Mouse (Mus musculus) heart, adult 2 months (tissue): ENCODE measurements around the gene AB124611. TPM values are rescaled to one million over a fixed set of nuclear protein-coding genes. Genes with fewer than 3 reads are reported as not detected.
"Not testable (repeated sequence)": the region's sequence is repeated elsewhere in the genome, so short reads cannot be mapped to it uniquely, and the experiment has no call there.

ENCODE experiments used
- DNase-seq, 2 experiments: peaks; one replicate each; pipeline ENCODE4 v3.0.0; 2021
- H3K27ac ChIP-seq: fragments of 200-600 bp; 2 replicates; pipeline ENCODE4 v1.8.1; 2022
- H3K27me3 ChIP-seq: fragments of 200-500 bp; 2 replicates; pipeline ENCODE4 v1.6.1; 2012; ENCODE audit warnings: mild to moderate bottlenecking, low read length, inconsistent platforms, mixed read lengths; ENCODE audit not compliant: control insufficient read depth, insufficient read depth
- H3K36me3 ChIP-seq: fragments of 200-500 bp; 2 replicates; pipeline ENCODE4 v1.6.1; 2012; ENCODE audit warnings: low read length, inconsistent platforms; ENCODE audit not compliant: control insufficient read depth, insufficient read depth
- H3K4me1 ChIP-seq: fragments of 200-500 bp; 2 replicates; pipeline ENCODE4 v1.6.1; 2011; ENCODE audit warnings: low read length; ENCODE audit not compliant: control insufficient read depth, insufficient read depth
- H3K4me3 ChIP-seq: fragments of 200-600 bp; 2 replicates; pipeline ENCODE4 v1.8.1; 2022
- H3K79me2 ChIP-seq: fragments of 200-500 bp; replicated peaks from 2 replicates; pipeline ENCODE4 v1.6.1; 2012; ENCODE audit warnings: mild to moderate bottlenecking, inconsistent platforms, low read length, moderate library complexity, mixed read lengths; ENCODE audit not compliant: control insufficient read depth, insufficient read depth
- H3K9ac ChIP-seq: fragments of 200-500 bp; 2 replicates; pipeline ENCODE4 v1.6.1; 2012; ENCODE audit warnings: low read depth, mild to moderate bottlenecking, control low read depth, inconsistent platforms, low read length, mixed read lengths
- CTCF ChIP-seq: fragments of 200-600 bp; IDR thresholded peaks from 2 replicates; pipeline ENCODE4 v1.8.1; 2022; ENCODE audit warnings: antibody characterized with exemption, mild to moderate bottlenecking, moderate library complexity
- EP300 ChIP-seq: fragments of 200-500 bp; IDR thresholded peaks from 2 replicates; pipeline ENCODE4 v1.6.1; 2011; ENCODE audit warnings: low read depth, low read length, control low read depth; ENCODE audit not compliant: insufficient read depth
- POLR2A ChIP-seq: fragments of 200-500 bp; IDR thresholded peaks from 2 replicates; pipeline ENCODE4 v1.6.1; 2011; ENCODE audit warnings: mild to moderate bottlenecking, low read depth, low read length, control low read depth; ENCODE audit not compliant: insufficient read depth
- WGBS: fragments of 180-500 bp; shearing (Covaris S2); methylation state at CpG from one replicate; pipeline ENCODE4 v1.1.7; 2018; 5-methylcytosine and 5-hydroxymethylcytosine counted together
- intact Hi-C: fragments of 180-260 bp; cut with DNase I; formaldehyde crosslinking; loops from one replicate; pipeline ENCODE4 v1.15.1; 2025
- polyA plus RNA-seq: library from polyadenylated mRNA; depleted of rRNA; stranded (reverse); fragments of >200 nt; gene quantifications from 2 replicates; pipeline ENCODE4 v1.2.3, GENCODE M21; 2012
- total RNA-seq, 2 experiments: library from RNA; stranded (reverse); gene quantifications; 2 replicates each; pipeline ENCODE4 v1.2.3; 2021

The AB124611 gene
- total and polyA plus RNA-seq, 3 experiments = 1.4 to 2.4 (median 1.5) TPM

GRCm38 (mm10) chr9:21589538-21589937 is 63.6 kb downstream of the AB124611 start:
- H3K27ac ChIP-seq = no peak overlapping the region
- no peak overlapping the region for H3K4me3 ChIP-seq
- H3K27me3 ChIP-seq = no peaks in the 10 kb centered on the region
- intact Hi-C loops = no loop called here
- 84% methylated on average over 5 of the region's 5 CpGs for WGBS
- no peaks in the 10 kb centered on the region; the same call in 1 of the 2 replicates for H3K79me2 ChIP-seq
- no peak overlapping the region for H3K9ac ChIP-seq
- TF ChIP-seq EP300 = no peak
- no peak for TF ChIP-seq POLR2A
- TF ChIP-seq CTCF = no peak
- no peak for DNase-seq
- no peaks in the 10 kb centered on the region for H3K36me3 ChIP-seq
- H3K4me1 ChIP-seq = peaks cover 9% of the 10 kb centered on the region

- no peaks in the 10 kb centered on the region; the same call in 1 of the 2 replicates for H3K36me3 ChIP-seq
- WGBS = 79% methylated on average over 6 of the region's 6 CpGs
Observed at GRCm38 (mm10) chr9:21591127-21591830, 65.3 kb downstream of the AB124611 start.

DNA sequence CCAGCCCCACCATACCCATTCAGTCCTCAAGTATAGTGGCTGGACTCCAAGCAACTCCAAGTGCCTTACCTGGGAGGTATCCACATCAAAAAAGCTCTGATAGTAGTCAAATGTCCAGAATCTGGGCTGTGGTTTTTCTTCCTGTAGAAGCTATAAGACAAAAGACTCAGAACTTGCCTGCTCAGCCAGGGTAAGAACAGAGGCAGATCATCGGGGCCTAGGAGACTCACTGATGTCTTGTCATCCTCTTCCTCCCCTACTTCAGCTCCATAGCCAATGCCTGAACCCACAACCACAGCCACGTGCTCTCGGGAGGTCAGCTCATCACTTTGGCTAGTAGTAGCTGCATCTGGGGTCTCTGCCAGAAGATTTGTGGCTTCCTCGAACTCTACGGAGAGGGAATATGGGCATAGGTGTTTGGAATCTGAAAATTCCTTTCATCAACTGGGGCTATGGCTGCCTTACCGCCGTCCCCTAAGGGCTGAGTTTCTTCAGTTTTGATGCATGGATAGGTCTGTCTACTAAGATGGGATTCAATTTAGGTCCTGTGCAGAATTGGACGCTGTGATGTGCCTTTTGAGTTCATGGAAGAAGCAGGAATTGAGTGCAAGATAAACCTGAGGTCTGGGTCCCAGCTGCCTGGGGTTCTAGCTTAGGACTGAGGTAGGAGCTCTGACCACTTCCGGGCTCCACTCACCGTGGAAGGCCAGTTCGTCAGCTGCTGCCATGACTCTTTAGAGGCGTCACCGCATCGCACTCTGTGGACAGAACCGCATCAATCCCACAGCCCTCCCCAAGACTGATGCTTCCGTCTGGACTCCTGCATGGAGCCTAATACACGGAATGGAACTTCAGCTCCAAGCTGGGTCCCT is 66.1 kb downstream of the AB124611 start:
- H3K79me2 ChIP-seq = no peaks in the 10 kb centered on the region; the same call in 1 of the 2 replicates
- DNase-seq = peak in 1 of 2 experiments; percentile 26
- TF ChIP-seq CTCF (no peak), EP300 (no peak), POLR2A (no peak)
- peak overlapping the region; percentile 72 for H3K27ac ChIP-seq
- H3K4me3 ChIP-seq = peak overlapping the region; percentile 84
- peak overlapping the region; percentile 61 for H3K9ac ChIP-seq
- intact Hi-C loops = loop anchor here (1.0 kb wide), 2 partner anchors 24 to 45 kb away; partner anchors contain the start of gene Smarca4
- WGBS = 15% methylated on average over 17 of the region's 17 CpGs
- H3K36me3 ChIP-seq = no peaks in the 10 kb centered on the region; the same call in 1 of the 2 replicates
- peaks cover 9% of the 10 kb centered on the region for H3K4me1 ChIP-seq
- H3K27me3 ChIP-seq = no peaks in the 10 kb centered on the region

More at GRCm38 (mm10) chr9:21591127-21591830, 65.3 kb downstream of the AB124611 start:
- no peaks in the 10 kb centered on the region; the same call in 1 of the 2 replicates for H3K79me2 ChIP-seq
- DNase-seq = no peak
- intact Hi-C loops = no loop called here
- peaks cover 9% of the 10 kb centered on the region for H3K4me1 ChIP-seq
- H3K9ac ChIP-seq = no peak overlapping the region
- no peak overlapping the region for H3K4me3 ChIP-seq
- H3K27ac ChIP-seq = no peak overlapping the region
- no peaks in the 10 kb centered on the region for H3K27me3 ChIP-seq
- TF ChIP-seq EP300 (no peak), POLR2A (no peak), CTCF (no peak)

- no peaks in the 10 kb centered on the region; the same call in 1 of the 2 replicates for H3K36me3 ChIP-seq
- no peaks in the 10 kb centered on the region; the same call in 1 of the 2 replicates for H3K79me2 ChIP-seq
- H3K4me3 ChIP-seq = peak within 1 kb of the TSS; percentile 84
- no peaks in the 10 kb centered on the region for H3K27me3 ChIP-seq
- peak; percentile 95 for TF ChIP-seq EP300
- no peak for TF ChIP-seq CTCF
- TF ChIP-seq POLR2A = peak; percentile 92
- under 1% methylated on average over 30 of the region's 30 CpGs for WGBS
- intact Hi-C loops = loop anchor here (1.0 kb wide), 2 partner anchors 24 to 45 kb away; partner anchors contain the start of gene Smarca4
- H3K4me1 ChIP-seq = peaks cover 9% of the 10 kb centered on the region
- H3K27ac ChIP-seq = peak within 1 kb of the TSS; percentile 72
- H3K9ac ChIP-seq = peak within 1 kb of the TSS; percentile 84
- peak; percentile 89 to 91 for DNase-seq
Observed at GRCm38 (mm10) chr9:21592703-21593121, 66.7 kb downstream of the AB124611 start, which contains the start of the genes Timm29 and Yipf2. Gene Timm29, plus strand, starts transcription at chr9:21592722. Gene Yipf2, minus strand, starts transcription at chr9:21592828.

DNA sequence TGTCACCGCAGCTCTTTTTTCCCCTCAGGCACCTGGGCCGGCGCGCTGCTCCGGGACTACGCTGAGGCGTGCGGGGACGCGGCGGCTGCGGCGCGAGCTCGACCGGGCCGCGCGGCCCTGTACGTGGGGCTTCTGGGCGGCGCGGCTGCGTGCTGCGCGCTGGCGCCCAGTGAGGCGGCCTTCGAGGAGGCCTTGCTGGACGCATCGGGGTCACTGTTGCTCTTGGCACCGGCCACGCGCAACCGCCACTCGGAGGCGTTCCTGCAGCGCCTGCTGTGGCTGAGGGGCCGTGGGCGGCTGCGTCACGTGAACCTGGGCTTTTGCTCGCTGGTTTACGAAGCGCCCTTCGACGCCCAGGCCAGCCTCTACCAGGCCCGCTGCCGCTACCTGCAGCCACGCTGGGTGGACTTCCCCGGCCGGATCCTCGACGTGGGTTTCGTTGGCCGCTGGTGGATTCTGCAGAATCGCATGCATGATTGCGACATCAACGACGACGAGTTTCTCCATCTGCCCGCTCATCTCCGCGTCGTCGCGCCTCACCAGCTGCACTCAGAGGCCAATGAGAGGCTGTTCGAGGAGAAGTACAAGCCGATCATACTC is 67.2 kb downstream of the AB124611 start:
- Histone ChIP-seq H3K36me3 (no peaks in the 10 kb centered on the region; the same call in 1 of the 2 replicates), H3K79me2 (no peaks in the 10 kb centered on the region; the same call in 1 of the 2 replicates), H3K9ac (peak overlapping the region; percentile 84), H3K27me3 (no peaks in the 10 kb centered on the region), H3K27ac (peak overlapping the region; percentile 72), H3K4me1 (peaks cover 9% of the 10 kb centered on the region), H3K4me3 (peak overlapping the region; percentile 84)
- intact Hi-C loops = no loop called here
- no peak for DNase-seq
- TF ChIP-seq CTCF (no peak), POLR2A (no peak), EP300 (no peak)
- under 1% methylated on average over 68 of the region's 69 CpGs for WGBS

DNA sequence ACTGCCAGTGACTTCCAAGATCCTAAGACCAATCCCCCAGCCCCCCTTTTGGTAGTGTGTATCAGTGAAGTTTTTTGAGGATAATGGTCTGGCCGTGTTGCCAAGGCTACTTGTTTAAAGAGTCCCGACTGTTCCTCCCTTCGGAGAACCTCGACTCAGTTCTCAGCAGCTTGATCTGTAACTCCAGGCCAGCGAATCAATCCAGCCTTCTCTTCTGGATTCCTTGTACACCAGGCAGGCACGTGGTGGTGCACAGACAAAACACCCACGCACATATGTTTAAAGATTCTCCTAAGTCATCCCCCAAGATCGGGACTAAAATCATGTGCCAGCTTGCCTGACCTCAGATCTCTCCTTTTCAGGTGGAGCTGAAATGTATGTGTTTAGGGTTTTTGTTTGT is 68.4 kb downstream of the AB124611 start:
- H3K9ac ChIP-seq, H3K4me1 ChIP-seq, H3K27ac ChIP-seq, H3K4me3 ChIP-seq, DNase-seq, H3K79me2 ChIP-seq, H3K27me3 ChIP-seq, H3K36me3 ChIP-seq, intact Hi-C loops: not testable (repeated sequence)
- WGBS = 76% methylated on average over 8 of the region's 8 CpGs
